Mouse (Mus musculus) frontal cortex, postnatal 36 days (tissue): Measurements from ENCODE around the gene Tlr12.
"Not testable (repeated sequence)": the region's sequence is repeated elsewhere in the genome, so short reads cannot be mapped to it uniquely, and the experiment has no call there.

Experiments used
- DNase-seq, 2 experiments: peaks; one replicate each; pipeline ENCODE4 v3.0.0; 2022; ENCODE audit warnings: low spot score in 2 of 2

Tlr12 gene

GRCm38 (mm10) chr4:128618246-128618911 lies at the start of gene Tlr12:
Tlr12 (minus strand) TSS chr4:128618619.
- no peak for DNase-seq

GRCm38 (mm10) chr4:128667195-128667594 lies 48.8 kb upstream of the Tlr12 start:
- not testable (repeated sequence) for DNase-seq

GRCm38 (mm10) chr4:128666362-128666761 lies 47.9 kb upstream of the Tlr12 start:
- not testable (repeated sequence) for DNase-seq

GRCm38 (mm10) chr4:128664002-128664401 lies 45.6 kb upstream of the Tlr12 start:
- no peak for DNase-seq

GRCm38 (mm10) chr4:128661063-128661462 lies 42.6 kb upstream of the Tlr12 start:
- no peak for DNase-seq

GRCm38 (mm10) chr4:128660196-128660595 lies 41.8 kb upstream of the Tlr12 start:
- DNase-seq, result peak in 1 of 2 experiments; percentile 30

- peak in 1 of 2 experiments; percentile 24 for DNase-seq
Measured at GRCm38 (mm10) chr4:128655446-128655845, 37.0 kb upstream of the Tlr12 start.

GRCm38 (mm10) chr4:128654505-128655381 lies 36.3 kb upstream of the Tlr12 start, which contains the start of gene Phc2:
Phc2 (plus strand) TSS chr4:128654702.
- DNase-seq, result peak; percentile 97 to 98

- DNase-seq, result no peak
Measured at GRCm38 (mm10) chr4:128652584-128653298, 34.3 kb upstream of the Tlr12 start.

GRCm38 (mm10) chr4:128651530-128651929 lies 33.1 kb upstream of the Tlr12 start:
- DNase-seq, result no peak

- DNase-seq, result no peak
Measured at GRCm38 (mm10) chr4:128648567-128649255, 30.3 kb upstream of the Tlr12 start.

- no peak for DNase-seq
Measured at GRCm38 (mm10) chr4:128646762-128647161, 28.3 kb upstream of the Tlr12 start.

- DNase-seq, result no peak
Measured at GRCm38 (mm10) chr4:128645896-128646295, 27.5 kb upstream of the Tlr12 start.

GRCm38 (mm10) chr4:128641766-128642717 lies 23.6 kb upstream of the Tlr12 start:
- no peak for DNase-seq

GRCm38 (mm10) chr4:128638265-128638923 lies 20.0 kb upstream of the Tlr12 start:
- DNase-seq, result no peak

- no peak for DNase-seq
Measured at GRCm38 (mm10) chr4:128637250-128637649, 18.8 kb upstream of the Tlr12 start.

- DNase-seq, result no peak
Measured at GRCm38 (mm10) chr4:128635894-128636585, 17.6 kb upstream of the Tlr12 start.

- peak in 1 of 2 experiments; percentile 20 for DNase-seq
Measured at GRCm38 (mm10) chr4:128635451-128635850, 17.0 kb upstream of the Tlr12 start.

GRCm38 (mm10) chr4:128621109-128621508 lies 2.7 kb upstream of the Tlr12 start:
- DNase-seq, result no peak
